Mouse (Mus musculus) c-Kit-positive CD71-positive TER-119-negative erythroid progenitor cells, embryonic 14.5 days (primary cell): Measurements from ENCODE around the gene Pon3.

Experiments used
- DNase-seq: peaks from one replicate; pipeline ENCODE4 v3.0.0-alpha.2; 2013; ENCODE audit warnings: low read depth

The Pon3 gene

DNA sequence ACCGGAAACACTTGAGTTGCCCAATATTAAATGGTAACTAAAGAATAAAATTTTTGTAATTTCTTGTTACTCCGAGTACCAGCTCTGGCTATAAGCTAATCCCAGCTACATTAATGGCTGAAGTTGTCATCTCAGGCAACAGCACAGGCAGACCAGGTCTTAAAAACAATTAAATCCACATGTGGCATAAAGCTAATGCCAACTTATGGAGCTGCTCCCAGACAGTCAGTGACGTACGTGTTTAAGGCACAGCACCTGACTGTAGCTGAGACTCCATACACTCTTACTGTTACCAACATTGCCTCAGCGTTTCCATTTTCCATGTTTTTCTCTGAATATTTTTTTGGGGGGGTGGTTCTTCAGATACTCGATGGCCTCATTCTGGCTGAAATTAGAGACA lies 76.9 kb downstream of the Pon3 start:
- DNase-seq = no peak

DNA sequence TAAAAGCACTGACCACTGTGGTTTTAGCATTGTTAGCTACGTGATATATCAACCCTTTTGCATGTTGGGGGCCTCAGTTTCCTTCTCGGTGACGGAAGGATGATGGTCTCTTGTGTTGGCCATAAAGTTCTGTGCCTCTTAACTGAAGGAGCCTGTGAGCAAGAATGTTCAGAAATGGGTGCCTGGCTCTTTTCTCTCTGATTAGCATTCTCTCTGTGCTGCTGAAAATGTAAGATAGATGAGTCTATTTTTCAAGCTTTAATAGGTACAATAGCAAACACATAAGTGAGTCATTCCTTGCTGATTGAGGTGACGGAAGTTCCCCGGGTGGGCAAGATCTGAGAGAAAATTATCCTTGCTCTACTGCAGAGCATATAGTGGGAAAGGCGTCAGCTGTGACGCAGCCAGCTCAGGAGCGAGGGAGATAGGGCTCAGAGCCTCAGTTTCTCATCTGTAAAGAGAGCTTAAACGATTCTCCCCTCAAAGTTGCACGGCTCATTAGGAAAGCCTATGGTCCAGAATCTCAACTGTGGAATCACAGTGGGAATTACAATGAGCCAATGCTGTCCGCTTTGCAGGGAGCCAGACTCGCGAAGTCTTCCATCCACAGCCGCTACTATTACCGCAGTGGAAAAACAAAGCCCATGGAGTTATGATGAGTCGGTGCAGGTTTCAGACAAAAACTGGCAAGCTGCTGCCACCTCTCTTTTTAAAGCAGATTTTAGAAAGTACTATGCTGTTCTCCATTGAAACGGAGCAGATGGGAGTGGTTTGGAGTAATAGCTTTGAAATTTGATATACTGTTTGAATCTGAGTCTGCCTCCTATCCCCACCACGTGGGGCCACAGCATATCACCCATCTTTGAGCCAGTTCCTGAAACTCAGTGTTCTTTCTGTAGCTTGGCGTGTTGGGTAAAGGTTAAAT lies 77.9 kb downstream of the Pon3 start:
- DNase-seq = no peak

DNA sequence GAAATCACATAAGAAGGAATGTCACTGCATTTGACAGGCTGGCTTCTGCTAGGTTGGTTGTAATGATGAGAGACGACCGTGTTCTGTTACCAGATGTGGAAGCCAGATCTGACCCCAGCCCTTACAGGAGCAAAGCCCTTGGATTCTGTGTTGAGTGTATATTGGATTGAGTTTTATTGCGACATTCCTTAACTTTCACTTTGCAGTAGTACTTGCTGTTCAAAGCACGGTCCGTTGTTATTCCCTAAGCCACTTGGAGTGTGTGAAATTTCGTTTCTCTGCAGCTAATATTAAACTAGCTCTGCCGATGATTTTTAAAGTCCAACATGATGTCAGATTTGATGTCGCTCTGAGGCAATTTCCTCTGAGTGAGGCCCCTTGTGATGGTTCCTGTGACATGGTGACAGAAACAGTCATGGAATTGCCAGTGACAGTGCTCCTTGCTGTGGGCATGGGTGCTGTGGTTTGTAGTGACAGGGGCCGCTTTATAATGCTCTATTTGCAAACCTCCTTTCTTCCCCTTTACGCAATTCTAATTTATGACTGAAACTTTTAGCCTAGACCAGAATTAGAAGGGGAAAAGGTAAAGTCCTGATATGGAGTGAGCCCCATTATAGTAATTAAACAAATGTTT lies 81.8 kb downstream of the Pon3 start:
- DNase-seq = no peak

DNA sequence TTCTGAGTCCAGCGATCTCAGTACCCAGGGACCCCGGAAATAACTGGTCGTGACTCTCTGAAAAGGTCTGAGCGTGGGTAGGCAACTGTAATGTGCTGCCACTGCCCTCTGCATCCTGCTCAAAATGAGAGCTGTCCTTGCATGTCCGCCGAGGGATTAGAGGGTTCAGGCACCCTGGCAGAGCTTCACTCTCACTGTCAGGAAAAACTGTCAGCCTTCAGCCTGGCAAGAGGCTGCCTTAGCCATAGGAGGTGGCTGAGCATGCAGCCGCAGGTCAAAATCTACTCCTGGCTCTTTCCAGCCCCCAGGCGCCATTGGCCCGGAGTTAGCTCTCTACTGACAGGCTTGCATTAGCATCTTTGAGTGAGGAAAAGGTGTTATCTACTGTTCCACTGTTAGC lies 83.5 kb downstream of the Pon3 start:
- DNase-seq = no peak

DNA sequence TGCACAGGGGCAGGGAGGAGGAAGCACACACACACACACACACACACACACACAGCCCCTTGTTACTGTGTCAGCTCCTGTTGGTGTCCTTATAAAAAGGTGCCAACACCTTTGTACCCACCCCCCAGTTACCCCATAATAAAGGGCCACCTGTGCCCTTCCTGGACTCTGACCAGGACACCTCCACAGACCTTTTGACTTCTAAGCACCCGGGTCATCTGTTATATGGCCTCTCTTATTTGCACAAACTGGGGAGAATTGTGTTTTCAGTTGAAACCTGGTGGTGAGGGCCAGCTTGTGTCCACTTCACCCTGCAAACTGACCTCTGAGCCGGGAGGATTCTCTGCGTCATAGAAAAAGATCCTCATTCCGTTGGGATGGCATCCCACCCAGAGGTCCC lies 84.7 kb downstream of the Pon3 start:
- DNase-seq = no peak
